Mouse (Mus musculus): Measurements from ENCODE around the gene Fntb. TPM values are rescaled to one million over a fixed set of nuclear protein-coding genes. Genes with fewer than 3 reads are reported as not detected.

The Fntb gene
- polyA plus RNA-seq (2015; fragmentation: Nextera tagmentation; extraction: Ambion mirVana) = 42.9 and 46.7 TPM in 2 replicates

- Histone ChIP-seq H3K27ac (ENCODE audit: low read length) (peak within 1 kb of the TSS; percentile 36; the same call in 1 of the 2 replicates), H3K27me3 (ENCODE audit: insufficient read depth, low read length) (no peaks in the 10 kb centered on the region), H3K4me3 (ENCODE audit: low read length) (peak within 1 kb of the TSS; percentile 75), H3K4me1 (ENCODE audit: insufficient read depth, low read length) (peaks cover 5% of the 10 kb centered on the region; the same call in 1 of the 2 replicates), H3K9me3 (ENCODE audit: low read length) (no peaks in the 10 kb centered on the region), H3K36me3 (ENCODE audit: insufficient read depth, low read length) (no peaks in the 10 kb centered on the region), H3K9ac (replicated peaks; ENCODE audit: low read length) (peak within 1 kb of the TSS; percentile 83), H3K4me2 (replicated peaks; ENCODE audit: low read depth, low read length) (peak within 1 kb of the TSS; percentile 61)
- peak; percentile 94 for ATAC-seq (ENCODE audit: low FRiP score, low TSS enrichment)
- under 1% methylated on average over 31 of the region's 31 CpGs for WGBS
These were observed at the start of gene Fntb, which contains the start of gene Churc1 for GRCm38 (mm10) chr12:76765354-76765851. Gene Fntb (plus strand): TSS chr12:76765589. Gene Churc1 (plus strand): TSS chr12:76765538.

DNA sequence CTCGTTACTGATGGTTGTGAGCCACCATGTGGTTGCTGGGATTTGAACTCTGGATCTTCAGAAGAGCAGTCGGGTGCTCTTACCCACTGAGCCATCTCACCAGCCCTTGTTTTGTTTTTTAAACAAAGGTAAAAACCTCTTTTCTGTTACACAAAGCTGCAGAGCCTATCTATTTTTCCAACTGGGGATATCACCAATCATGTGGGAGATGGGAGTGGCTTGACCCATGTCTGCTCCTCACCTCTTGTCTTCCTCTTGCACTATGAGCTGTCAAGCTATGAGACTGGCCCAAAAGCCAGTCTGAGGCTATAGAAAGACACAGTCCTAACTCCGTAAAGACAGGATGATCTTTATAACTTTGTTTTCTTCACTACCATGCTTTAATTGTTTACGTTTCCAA, 47.0 kb upstream of the Fntb start:
- no peak overlapping the region for H3K4me2 ChIP-seq (replicated peaks; ENCODE audit: low read depth, low read length)
- H3K27ac ChIP-seq (ENCODE audit: low read length) = no peak overlapping the region
- H3K4me3 ChIP-seq (ENCODE audit: low read length) = no peak overlapping the region
- H3K9me3 ChIP-seq (ENCODE audit: low read length) = no peaks in the 10 kb centered on the region
- no peaks in the 10 kb centered on the region for H3K4me1 ChIP-seq (ENCODE audit: insufficient read depth, low read length)
- H3K36me3 ChIP-seq (ENCODE audit: insufficient read depth, low read length) = no peaks in the 10 kb centered on the region
- no peak overlapping the region for H3K9ac ChIP-seq (replicated peaks; ENCODE audit: low read length)
- no peak for ATAC-seq (ENCODE audit: low FRiP score, low TSS enrichment)
- H3K27me3 ChIP-seq (ENCODE audit: insufficient read depth, low read length) = 0 out of 2 replicates have a peak, but pooled peaks cover 3% of the 10 kb centered on the region
- 82% methylated on average over 4 of the region's 4 CpGs for WGBS

GRCm38 (mm10) chr12:76720572-76720971, 44.8 kb upstream of the Fntb start:
- H3K9me3 ChIP-seq (ENCODE audit: low read length) = peaks cover 3% of the 10 kb centered on the region
- no peaks in the 10 kb centered on the region for H3K27me3 ChIP-seq (ENCODE audit: insufficient read depth, low read length)
- no peak overlapping the region for H3K27ac ChIP-seq (ENCODE audit: low read length)
- H3K9ac ChIP-seq (replicated peaks; ENCODE audit: low read length) = no peak overlapping the region
- no peaks in the 10 kb centered on the region for H3K36me3 ChIP-seq (ENCODE audit: insufficient read depth, low read length)
- H3K4me3 ChIP-seq (ENCODE audit: low read length) = no peak overlapping the region
- H3K4me2 ChIP-seq (replicated peaks; ENCODE audit: low read depth, low read length) = no peak overlapping the region
- no peaks in the 10 kb centered on the region for H3K4me1 ChIP-seq (ENCODE audit: insufficient read depth, low read length)
- no peak for ATAC-seq (ENCODE audit: low FRiP score, low TSS enrichment)

GRCm38 (mm10) chr12:76722026-76722425, 43.4 kb upstream of the Fntb start:
- Histone ChIP-seq H3K9me3 (ENCODE audit: low read length) (peaks cover 3% of the 10 kb centered on the region), H3K4me1 (ENCODE audit: insufficient read depth, low read length) (no peaks in the 10 kb centered on the region), H3K4me3 (ENCODE audit: low read length) (no peak overlapping the region), H3K27ac (ENCODE audit: low read length) (no peak overlapping the region), H3K4me2 (replicated peaks; ENCODE audit: low read depth, low read length) (no peak overlapping the region), H3K36me3 (ENCODE audit: insufficient read depth, low read length) (no peaks in the 10 kb centered on the region), H3K27me3 (ENCODE audit: insufficient read depth, low read length) (no peaks in the 10 kb centered on the region), H3K9ac (replicated peaks; ENCODE audit: low read length) (no peak overlapping the region)
- ATAC-seq (ENCODE audit: low FRiP score, low TSS enrichment) = no peak
- WGBS = 64% methylated on average over 3 of the region's 3 CpGs

- Histone ChIP-seq H3K27me3 (ENCODE audit: insufficient read depth, low read length) (no peaks in the 10 kb centered on the region), H3K4me2 (replicated peaks; ENCODE audit: low read depth, low read length) (no peak overlapping the region), H3K27ac (ENCODE audit: low read length) (no peak overlapping the region), H3K9me3 (ENCODE audit: low read length) (peaks cover 7% of the 10 kb centered on the region), H3K4me3 (ENCODE audit: low read length) (no peak overlapping the region), H3K9ac (replicated peaks; ENCODE audit: low read length) (no peak overlapping the region), H3K4me1 (ENCODE audit: insufficient read depth, low read length) (no peaks in the 10 kb centered on the region), H3K36me3 (ENCODE audit: insufficient read depth, low read length) (no peaks in the 10 kb centered on the region)
- ATAC-seq (ENCODE audit: low FRiP score, low TSS enrichment) = no peak
- 91% methylated on average over 4 of the region's 4 CpGs for WGBS
These were observed 37.4 kb upstream of the Fntb start for GRCm38 (mm10) chr12:76727955-76728354.

GRCm38 (mm10) chr12:76750866-76751459, 14.4 kb upstream of the Fntb start:
- H3K4me2 ChIP-seq (replicated peaks; ENCODE audit: low read depth, low read length) = no peak overlapping the region
- no peaks in the 10 kb centered on the region for H3K4me1 ChIP-seq (ENCODE audit: insufficient read depth, low read length)
- no peak overlapping the region for H3K4me3 ChIP-seq (ENCODE audit: low read length)
- H3K27ac ChIP-seq (ENCODE audit: low read length) = no peak overlapping the region
- H3K36me3 ChIP-seq (ENCODE audit: insufficient read depth, low read length) = no peaks in the 10 kb centered on the region
- no peak for ATAC-seq (ENCODE audit: low FRiP score, low TSS enrichment)
- 80% methylated on average over 16 of the region's 16 CpGs for WGBS
- H3K9me3 ChIP-seq (ENCODE audit: low read length) = 0 out of 2 replicates have a peak, but pooled peaks cover 3% of the 10 kb centered on the region
- H3K27me3 ChIP-seq (ENCODE audit: insufficient read depth, low read length) = no peaks in the 10 kb centered on the region
- no peak overlapping the region for H3K9ac ChIP-seq (replicated peaks; ENCODE audit: low read length)

DNA sequence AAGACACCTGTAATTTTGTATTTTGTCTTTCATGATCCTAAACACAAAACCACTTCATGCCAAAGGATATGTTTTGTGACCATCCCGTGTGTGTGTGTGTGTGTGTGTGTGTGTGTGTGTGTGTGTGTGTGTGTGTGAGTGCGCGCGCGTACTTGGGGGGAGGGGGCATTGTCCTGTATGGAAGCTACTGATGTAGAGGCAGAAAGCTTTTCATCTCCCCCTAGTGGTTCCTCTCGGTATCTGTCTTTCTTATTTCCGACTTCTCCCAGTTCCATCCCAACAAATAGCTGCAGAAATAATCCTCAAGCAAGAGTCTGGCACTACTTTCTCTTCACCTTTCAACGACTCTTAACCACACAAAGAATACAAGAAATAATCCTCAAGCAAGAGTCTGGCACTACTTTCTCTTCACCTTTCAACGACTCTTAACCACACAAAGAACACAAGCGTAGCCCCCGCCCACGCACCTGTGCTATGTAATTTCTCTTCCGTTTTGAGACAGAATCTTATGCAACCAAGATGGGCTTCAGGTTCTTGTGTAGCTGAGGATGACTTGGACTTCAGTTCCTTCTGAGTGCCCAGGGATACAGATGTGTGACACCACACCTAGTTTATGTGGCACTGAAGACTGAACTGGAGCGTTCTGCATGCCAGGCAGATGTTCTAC, 12.6 kb upstream of the Fntb start:
- 49% methylated on average over 13 of the region's 14 CpGs for WGBS
- ATAC-seq (ENCODE audit: low FRiP score, low TSS enrichment) = no peak

DNA sequence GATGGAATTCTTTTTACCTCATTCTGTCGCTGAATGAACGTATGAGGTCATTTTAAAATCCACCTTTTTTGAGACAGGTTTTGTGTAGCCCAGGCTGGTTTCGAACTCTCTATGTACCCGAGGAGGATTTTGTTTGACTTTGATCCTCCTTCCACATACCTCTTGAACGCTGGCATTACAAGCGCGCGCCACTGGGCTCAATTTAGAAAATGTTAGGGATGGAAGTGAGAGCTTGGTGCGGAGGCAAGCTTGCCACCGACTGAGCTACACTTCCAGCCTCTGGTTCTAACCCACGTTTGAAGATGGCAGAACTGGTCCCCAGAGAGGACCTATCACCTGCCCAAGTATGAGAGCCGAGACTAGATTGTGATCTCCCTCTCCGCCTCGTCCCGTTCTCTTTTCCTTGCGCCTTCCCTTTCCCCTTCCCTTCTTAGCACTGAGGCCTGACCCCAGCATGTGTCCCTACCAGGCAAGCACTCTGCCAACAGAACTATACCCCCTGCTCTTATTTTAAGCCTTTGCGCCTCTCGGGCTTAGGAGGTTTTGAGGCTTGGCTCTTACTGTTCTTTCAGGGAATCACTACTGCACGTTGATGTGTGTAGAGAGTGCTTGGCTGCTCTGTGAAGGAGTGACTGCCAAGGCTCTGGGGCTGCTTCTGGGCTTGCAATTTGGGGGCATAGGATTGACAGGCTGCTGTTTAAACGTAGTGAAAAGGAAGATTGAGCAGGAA, 677 bp downstream of the Fntb start:
- Histone ChIP-seq H3K4me3 (ENCODE audit: low read length) (peak overlapping the region; percentile 75), H3K4me2 (replicated peaks; ENCODE audit: low read depth, low read length) (peak overlapping the region; percentile 61), H3K4me1 (ENCODE audit: insufficient read depth, low read length) (peaks cover 5% of the 10 kb centered on the region; the same call in 1 of the 2 replicates), H3K9ac (replicated peaks; ENCODE audit: low read length) (peak overlapping the region; percentile 83), H3K36me3 (ENCODE audit: insufficient read depth, low read length) (no peaks in the 10 kb centered on the region), H3K27me3 (ENCODE audit: insufficient read depth, low read length) (no peaks in the 10 kb centered on the region), H3K9me3 (ENCODE audit: low read length) (no peaks in the 10 kb centered on the region), H3K27ac (ENCODE audit: low read length) (no peak overlapping the region; the same call in 1 of the 2 replicates)
- WGBS = 35% methylated on average over 20 of the region's 20 CpGs
- peak; percentile 68; the same call in 1 of the 2 replicates for ATAC-seq (ENCODE audit: low FRiP score, low TSS enrichment)

More for the DNA sequence above, 12.6 kb upstream of the Fntb start:
- Histone ChIP-seq H3K4me3 (ENCODE audit: low read length) (no peak overlapping the region), H3K27ac (ENCODE audit: low read length) (no peak overlapping the region), H3K9me3 (ENCODE audit: low read length) (0 out of 2 replicates have a peak, but pooled peaks cover 3% of the 10 kb centered on the region), H3K9ac (replicated peaks; ENCODE audit: low read length) (no peak overlapping the region), H3K36me3 (ENCODE audit: insufficient read depth, low read length) (no peaks in the 10 kb centered on the region), H3K27me3 (ENCODE audit: insufficient read depth, low read length) (no peaks in the 10 kb centered on the region), H3K4me2 (replicated peaks; ENCODE audit: low read depth, low read length) (no peak overlapping the region), H3K4me1 (ENCODE audit: insufficient read depth, low read length) (no peaks in the 10 kb centered on the region)

DNA sequence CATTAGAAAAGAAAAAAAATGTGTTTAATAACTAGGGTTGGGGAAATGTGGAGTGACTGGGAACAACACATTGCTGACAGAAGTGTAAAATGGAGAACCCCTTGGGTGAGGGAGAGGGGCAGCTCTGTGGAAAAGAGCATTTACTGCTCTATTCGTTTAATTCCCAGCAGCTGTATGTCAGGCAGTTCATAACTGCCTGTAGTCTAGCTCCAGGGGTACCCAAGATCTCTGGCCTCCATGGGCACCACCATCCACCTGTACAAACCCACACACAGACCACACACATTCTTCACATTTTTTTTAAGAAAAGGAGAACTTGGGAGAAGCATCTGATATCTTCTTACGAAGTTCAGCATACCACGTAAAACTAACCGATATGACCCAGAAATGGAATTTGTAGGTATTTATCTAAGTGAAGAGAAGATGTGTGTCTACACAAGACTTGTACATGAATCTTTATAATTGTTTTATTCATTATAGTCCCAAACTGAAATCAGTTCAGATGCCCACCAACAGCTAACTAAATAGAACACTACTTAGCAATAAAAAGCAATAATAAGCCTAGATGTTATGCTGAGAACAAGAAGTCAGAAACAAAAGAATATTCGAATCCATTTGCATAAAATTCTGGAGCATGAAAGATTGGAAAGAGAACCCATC, 5.6 kb downstream of the Fntb start:
- H3K4me1 ChIP-seq (ENCODE audit: insufficient read depth, low read length) = peaks cover 5% of the 10 kb centered on the region; the same call in 1 of the 2 replicates
- no peaks in the 10 kb centered on the region for H3K27me3 ChIP-seq (ENCODE audit: insufficient read depth, low read length)
- no peak overlapping the region for H3K4me2 ChIP-seq (replicated peaks; ENCODE audit: low read depth, low read length)
- H3K4me3 ChIP-seq (ENCODE audit: low read length) = no peak overlapping the region
- H3K9me3 ChIP-seq (ENCODE audit: low read length) = no peaks in the 10 kb centered on the region
- 82% methylated on average over 5 of the region's 5 CpGs for WGBS
- no peak for ATAC-seq (ENCODE audit: low FRiP score, low TSS enrichment)
- H3K36me3 ChIP-seq (ENCODE audit: insufficient read depth, low read length) = no peaks in the 10 kb centered on the region
- H3K27ac ChIP-seq (ENCODE audit: low read length) = no peak overlapping the region
- no peak overlapping the region for H3K9ac ChIP-seq (replicated peaks; ENCODE audit: low read length)
